Mouse (Mus musculus) thymus, postnatal 14 days (tissue): Measurements from ENCODE around the gene Cyp2c50.
"Not testable (repeated sequence)": the region's sequence is repeated elsewhere in the genome, so short reads cannot be mapped to it uniquely, and the experiment has no call there.

Source experiments
- DNase-seq: peaks from one replicate; pipeline ENCODE4 v3.0.0; 2021

Cyp2c50 gene

DNA sequence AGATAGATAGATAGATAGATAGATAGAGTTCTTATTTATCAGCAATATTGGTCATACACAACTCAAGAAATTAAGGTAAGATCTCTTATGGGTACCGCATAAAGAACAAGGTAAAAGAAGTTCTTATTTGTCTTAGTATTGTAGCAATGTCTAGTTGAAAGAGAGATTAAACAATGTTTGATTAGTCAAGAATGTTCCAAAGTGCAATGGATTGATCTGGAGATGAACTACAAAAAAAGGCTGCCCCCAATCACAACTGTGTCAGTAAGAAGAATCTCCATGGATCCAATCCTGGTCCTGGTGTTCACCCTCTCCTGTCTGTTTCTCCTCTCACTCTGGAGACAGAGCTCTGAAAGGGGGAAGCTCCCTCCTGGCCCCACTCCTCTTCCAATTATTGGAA is at the start of gene Cyp2c50:
Gene Cyp2c50 (plus strand): TSS at position 268 of the 400 bp plus-strand sequence.
- not testable (repeated sequence) for DNase-seq

DNA sequence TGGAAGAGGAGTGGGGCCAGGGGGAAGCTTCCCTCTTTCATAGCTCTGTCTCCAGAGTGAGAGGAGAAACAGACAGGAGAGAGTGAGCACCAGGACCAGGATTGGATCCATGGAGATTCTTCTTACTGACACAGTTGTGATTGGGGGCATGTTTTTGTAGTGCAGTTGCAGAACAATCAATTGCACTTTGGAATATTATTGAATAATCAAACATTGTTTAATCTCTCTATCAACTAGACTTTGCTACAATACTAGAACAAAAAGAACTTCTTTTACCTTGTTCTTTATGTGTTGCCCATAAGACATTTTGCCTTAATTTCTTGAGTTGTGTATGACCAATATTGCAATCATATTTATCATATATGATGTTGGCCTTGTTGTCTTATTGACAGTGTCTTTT is 15.8 kb upstream of the Cyp2c50 start, which contains the start of gene Cyp2c54:
Gene Cyp2c54 (minus strand): TSS at position 127 of the 400 bp plus-strand sequence.
- no peak for DNase-seq

DNA sequence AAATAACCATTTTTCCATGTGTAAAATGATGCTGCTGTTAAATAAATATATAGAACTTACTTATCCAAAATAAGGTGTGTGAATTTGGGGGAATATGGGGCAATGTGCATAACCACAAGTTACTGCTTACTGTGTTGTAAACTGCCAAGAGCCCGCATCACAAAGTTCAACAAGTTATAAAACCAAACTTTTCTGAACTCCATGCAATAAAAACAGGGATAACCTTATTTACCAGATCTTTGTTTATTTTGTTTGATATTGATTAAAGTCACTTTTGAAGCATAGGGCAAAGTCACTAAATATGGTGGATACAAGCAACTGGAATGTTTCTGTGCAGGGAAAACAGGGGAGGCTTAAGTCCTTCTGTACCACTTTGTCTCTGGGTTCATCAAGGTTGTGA is 1.1 kb upstream of the Cyp2c50 start:
- no peak for DNase-seq

DNA sequence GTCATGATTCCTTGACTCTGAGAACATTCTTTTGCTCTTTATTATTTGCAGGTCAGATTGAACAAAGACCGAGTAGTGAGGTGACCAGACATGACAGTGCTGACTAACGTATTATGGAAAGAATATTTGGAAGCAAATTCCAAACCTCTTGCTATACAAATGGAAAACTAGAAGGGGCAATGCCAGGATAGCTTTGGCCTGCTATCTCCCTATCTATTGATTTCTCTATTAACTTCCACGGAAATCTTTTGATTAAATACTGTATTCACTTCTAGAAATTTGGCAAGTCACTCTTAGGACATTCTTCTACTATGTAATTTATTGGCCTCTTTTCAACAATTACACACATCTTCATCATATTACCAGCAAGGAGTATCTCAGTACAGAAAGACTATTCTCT is 1.6 kb downstream of the Cyp2c50 start:
- no peak for DNase-seq

DNA sequence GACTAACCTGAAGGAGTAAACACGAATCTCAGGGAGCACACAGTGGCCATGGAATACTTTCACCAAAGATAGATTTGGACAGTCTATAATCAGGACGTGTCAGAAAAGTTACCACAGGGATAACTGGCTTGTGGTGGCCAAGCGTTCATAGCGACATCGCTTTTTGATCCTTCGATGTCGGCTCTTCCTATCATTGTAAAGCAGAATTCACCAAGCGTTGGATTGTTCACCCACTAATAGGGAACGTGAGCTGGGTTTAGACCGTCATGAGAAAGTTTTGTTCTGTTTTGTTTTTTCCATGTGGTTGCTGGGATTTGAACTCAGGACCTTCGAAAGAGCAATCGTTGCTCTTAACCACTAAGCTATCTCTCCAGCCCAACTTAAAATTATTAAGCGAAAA is 30.1 kb downstream of the Cyp2c50 start:
- DNase-seq: not testable (repeated sequence)

DNA sequence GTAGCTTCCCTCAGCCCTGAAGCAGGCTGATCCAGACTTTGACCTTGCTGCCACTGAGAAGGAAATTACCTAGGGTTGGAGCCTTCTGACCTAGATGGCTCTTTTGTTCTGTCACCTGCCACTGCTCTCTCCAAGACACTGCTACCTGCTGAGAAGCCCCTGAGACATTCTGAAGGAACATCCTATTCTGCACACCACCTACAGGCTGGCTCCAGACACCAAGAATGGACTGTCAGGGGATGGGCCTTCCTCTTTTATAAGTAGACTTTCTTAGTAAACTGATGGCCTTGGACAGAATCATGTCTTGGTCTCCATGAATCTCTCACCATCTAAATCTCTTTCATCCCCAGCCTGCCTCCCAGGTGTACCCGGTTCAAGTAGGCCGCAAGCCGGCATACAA is 35.7 kb downstream of the Cyp2c50 start:
- not testable (repeated sequence) for DNase-seq

DNA sequence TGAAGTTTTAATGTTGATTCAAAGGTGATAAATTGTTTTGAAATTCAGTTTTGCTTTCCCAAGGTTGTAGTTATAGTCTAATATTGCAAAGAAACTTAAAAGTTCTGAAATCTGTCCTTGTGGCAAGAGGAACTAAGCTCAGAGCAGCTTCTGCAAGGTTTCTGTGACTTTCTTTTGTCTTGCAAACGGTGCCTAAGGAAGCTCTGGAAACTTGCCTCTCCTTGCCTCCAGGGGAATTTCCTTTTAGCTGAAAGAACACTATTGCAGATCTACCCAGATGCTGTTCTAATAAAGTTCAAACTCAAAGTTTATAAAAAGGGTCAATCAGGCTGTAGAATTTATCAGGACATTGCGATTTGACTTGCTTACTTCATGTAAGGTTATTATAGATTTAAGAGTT is 37.5 kb downstream of the Cyp2c50 start:
- not testable (repeated sequence) for DNase-seq
